Mouse (Mus musculus): ENCODE data around the gene Cln3. TPM values are rescaled to one million over a fixed set of nuclear protein-coding genes. Genes with fewer than 3 reads are reported as not detected.

Cln3 gene
- polyA plus RNA-seq, 1 experiment = 44.9 TPM

GRCm38 (mm10) chr7:126602650-126603049, 17.0 kb upstream of the Cln3 start:
- Histone ChIP-seq H3K27ac (ENCODE audit: insufficient read depth, low read length) (no peak overlapping the region), H3K4me1 (ENCODE audit: control insufficient read depth, insufficient read depth, low read length) (no peaks in the 10 kb centered on the region), H3K9me3 (replicated peaks; ENCODE audit: control insufficient read depth, insufficient read depth, low read length, poor library complexity, severe bottlenecking) (no peaks in the 10 kb centered on the region), H3K4me3 (ENCODE audit: low read depth, low read length) (no peak overlapping the region), H3K27me3 (ENCODE audit: control insufficient read depth, insufficient read depth, low read length, poor library complexity, severe bottlenecking) (no peaks in the 10 kb centered on the region), H3K36me3 (ENCODE audit: control insufficient read depth, insufficient read depth, low read length, poor library complexity, severe bottlenecking) (no peaks in the 10 kb centered on the region), H3K9ac (ENCODE audit: low read depth, poor library complexity, severe bottlenecking) (no peak overlapping the region)
- no peak for TF ChIP-seq CTCF (IDR thresholded peaks at IDR 0.05; ENCODE audit: low read depth, low read length)
- TF ChIP-seq EP300 (IDR thresholded peaks at IDR 0.05; ENCODE audit: insufficient read depth, low read depth, low read length) = no peak
- TF ChIP-seq POLR2A (IDR thresholded peaks at IDR 0.05; ENCODE audit: insufficient read depth, low read length) = no peak

- no peaks in the 10 kb centered on the region for H3K27me3 ChIP-seq (ENCODE audit: control insufficient read depth, insufficient read depth, low read length, poor library complexity, severe bottlenecking)
- no peak overlapping the region for H3K27ac ChIP-seq (ENCODE audit: insufficient read depth, low read length)
- TF ChIP-seq POLR2A (IDR thresholded peaks at IDR 0.05; ENCODE audit: insufficient read depth, low read length) = no peak
- TF ChIP-seq EP300 (IDR thresholded peaks at IDR 0.05; ENCODE audit: insufficient read depth, low read depth, low read length) = no peak
- TF ChIP-seq CTCF (IDR thresholded peaks at IDR 0.05; ENCODE audit: low read depth, low read length) = no peak
- no peak overlapping the region for H3K9ac ChIP-seq (ENCODE audit: low read depth, poor library complexity, severe bottlenecking)
- no peaks in the 10 kb centered on the region for H3K4me1 ChIP-seq (ENCODE audit: control insufficient read depth, insufficient read depth, low read length)
- H3K9me3 ChIP-seq (replicated peaks; ENCODE audit: control insufficient read depth, insufficient read depth, low read length, poor library complexity, severe bottlenecking) = no peaks in the 10 kb centered on the region
- H3K4me3 ChIP-seq (ENCODE audit: low read depth, low read length) = no peak overlapping the region
- H3K36me3 ChIP-seq (ENCODE audit: control insufficient read depth, insufficient read depth, low read length, poor library complexity, severe bottlenecking) = no peaks in the 10 kb centered on the region
These were observed 16.3 kb upstream of the Cln3 start for GRCm38 (mm10) chr7:126601896-126602295.

- no peaks in the 10 kb centered on the region for H3K4me1 ChIP-seq (ENCODE audit: control insufficient read depth, insufficient read depth, low read length)
- no peaks in the 10 kb centered on the region for H3K36me3 ChIP-seq (ENCODE audit: control insufficient read depth, insufficient read depth, low read length, poor library complexity, severe bottlenecking)
- H3K4me3 ChIP-seq (ENCODE audit: low read depth, low read length) = no peak overlapping the region
- H3K9ac ChIP-seq (ENCODE audit: low read depth, poor library complexity, severe bottlenecking) = no peak overlapping the region
- H3K27ac ChIP-seq (ENCODE audit: insufficient read depth, low read length) = no peak overlapping the region
- no peaks in the 10 kb centered on the region for H3K9me3 ChIP-seq (replicated peaks; ENCODE audit: control insufficient read depth, insufficient read depth, low read length, poor library complexity, severe bottlenecking)
- TF ChIP-seq CTCF (IDR thresholded peaks at IDR 0.05; ENCODE audit: low read depth, low read length) (no peak), EP300 (IDR thresholded peaks at IDR 0.05; ENCODE audit: insufficient read depth, low read depth, low read length) (no peak), POLR2A (IDR thresholded peaks at IDR 0.05; ENCODE audit: insufficient read depth, low read length) (no peak)
- H3K27me3 ChIP-seq (ENCODE audit: control insufficient read depth, insufficient read depth, low read length, poor library complexity, severe bottlenecking) = no peaks in the 10 kb centered on the region
These were observed 13.3 kb upstream of the Cln3 start for GRCm38 (mm10) chr7:126598919-126599318.

DNA sequence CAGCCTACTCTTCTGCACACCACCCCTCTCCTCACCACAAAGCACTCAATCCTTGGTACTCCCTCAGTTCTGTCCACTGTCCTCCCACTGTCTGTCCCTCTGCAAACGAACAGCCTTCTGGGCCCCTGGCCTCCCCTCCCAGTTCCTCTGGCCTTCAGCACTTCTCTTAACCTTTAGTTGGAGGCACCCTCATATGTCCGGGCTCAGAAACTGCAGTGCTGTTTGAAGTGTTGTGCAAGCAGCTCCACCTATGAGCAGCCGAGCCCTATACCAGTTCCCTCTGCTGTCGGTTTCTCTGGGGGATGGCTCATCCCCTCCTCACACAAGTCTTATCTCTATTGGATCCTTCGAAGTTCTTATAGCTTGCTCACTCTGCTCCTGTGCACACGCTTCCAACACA, 10.8 kb upstream of the Cln3 start:
- no peaks in the 10 kb centered on the region for H3K27me3 ChIP-seq (ENCODE audit: control insufficient read depth, insufficient read depth, low read length, poor library complexity, severe bottlenecking)
- H3K27ac ChIP-seq (ENCODE audit: insufficient read depth, low read length) = no peak overlapping the region
- TF ChIP-seq EP300 (IDR thresholded peaks at IDR 0.05; ENCODE audit: insufficient read depth, low read depth, low read length) = no peak
- TF ChIP-seq POLR2A (IDR thresholded peaks at IDR 0.05; ENCODE audit: insufficient read depth, low read length) = no peak
- TF ChIP-seq CTCF (IDR thresholded peaks at IDR 0.05; ENCODE audit: low read depth, low read length) = no peak
- no peaks in the 10 kb centered on the region for H3K9me3 ChIP-seq (replicated peaks; ENCODE audit: control insufficient read depth, insufficient read depth, low read length, poor library complexity, severe bottlenecking)
- H3K36me3 ChIP-seq (ENCODE audit: control insufficient read depth, insufficient read depth, low read length, poor library complexity, severe bottlenecking) = no peaks in the 10 kb centered on the region
- no peak overlapping the region for H3K9ac ChIP-seq (ENCODE audit: low read depth, poor library complexity, severe bottlenecking)
- no peak overlapping the region for H3K4me3 ChIP-seq (ENCODE audit: low read depth, low read length)
- H3K4me1 ChIP-seq (ENCODE audit: control insufficient read depth, insufficient read depth, low read length) = no peaks in the 10 kb centered on the region

DNA sequence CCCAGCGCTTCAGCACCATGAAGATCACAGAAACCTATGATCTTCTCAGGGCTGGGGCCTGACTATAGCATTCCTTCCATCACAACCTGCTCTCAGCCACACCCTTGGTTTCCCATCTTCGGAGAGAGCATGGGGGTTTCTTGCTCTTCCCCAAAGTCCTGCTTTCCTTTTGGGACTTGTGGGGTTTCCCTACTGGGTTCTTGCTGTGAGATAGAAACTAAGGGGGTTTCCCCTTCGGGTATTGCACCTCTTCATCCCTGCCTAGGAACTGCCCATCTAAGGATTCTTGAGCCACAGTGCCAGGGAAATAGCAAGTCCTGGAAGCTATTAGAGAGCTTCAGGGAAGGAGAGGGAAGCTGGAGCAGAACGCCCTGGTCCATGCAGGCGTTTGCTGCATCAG, 10.3 kb upstream of the Cln3 start:
- Histone ChIP-seq H3K27me3 (ENCODE audit: control insufficient read depth, insufficient read depth, low read length, poor library complexity, severe bottlenecking) (no peaks in the 10 kb centered on the region), H3K9ac (ENCODE audit: low read depth, poor library complexity, severe bottlenecking) (no peak overlapping the region), H3K9me3 (replicated peaks; ENCODE audit: control insufficient read depth, insufficient read depth, low read length, poor library complexity, severe bottlenecking) (no peaks in the 10 kb centered on the region), H3K36me3 (ENCODE audit: control insufficient read depth, insufficient read depth, low read length, poor library complexity, severe bottlenecking) (no peaks in the 10 kb centered on the region), H3K27ac (ENCODE audit: insufficient read depth, low read length) (no peak overlapping the region), H3K4me1 (ENCODE audit: control insufficient read depth, insufficient read depth, low read length) (no peaks in the 10 kb centered on the region), H3K4me3 (ENCODE audit: low read depth, low read length) (no peak overlapping the region)
- TF ChIP-seq EP300 (IDR thresholded peaks at IDR 0.05; ENCODE audit: insufficient read depth, low read depth, low read length) = no peak
- no peak for TF ChIP-seq CTCF (IDR thresholded peaks at IDR 0.05; ENCODE audit: low read depth, low read length)
- no peak for TF ChIP-seq POLR2A (IDR thresholded peaks at IDR 0.05; ENCODE audit: insufficient read depth, low read length)

- Histone ChIP-seq H3K27me3 (ENCODE audit: control insufficient read depth, insufficient read depth, low read length, poor library complexity, severe bottlenecking) (no peaks in the 10 kb centered on the region), H3K4me1 (ENCODE audit: control insufficient read depth, insufficient read depth, low read length) (no peaks in the 10 kb centered on the region), H3K36me3 (ENCODE audit: control insufficient read depth, insufficient read depth, low read length, poor library complexity, severe bottlenecking) (no peaks in the 10 kb centered on the region), H3K4me3 (ENCODE audit: low read depth, low read length) (no peak within 1 kb of the TSS), H3K27ac (ENCODE audit: insufficient read depth, low read length) (no peak within 1 kb of the TSS), H3K9ac (ENCODE audit: low read depth, poor library complexity, severe bottlenecking) (no peak within 1 kb of the TSS), H3K9me3 (replicated peaks; ENCODE audit: control insufficient read depth, insufficient read depth, low read length, poor library complexity, severe bottlenecking) (no peaks in the 10 kb centered on the region)
- TF ChIP-seq EP300 (IDR thresholded peaks at IDR 0.05; ENCODE audit: insufficient read depth, low read depth, low read length) (no peak), POLR2A (IDR thresholded peaks at IDR 0.05; ENCODE audit: insufficient read depth, low read length) (no peak), CTCF (IDR thresholded peaks at IDR 0.05; ENCODE audit: low read depth, low read length) (no peak)
These were observed 9.4 kb upstream of the Cln3 start, which contains the start of gene Il27 for GRCm38 (mm10) chr7:126594862-126595561. TSS of gene Il27 (minus strand) at chr7:126594941.
